Mouse (Mus musculus) neural tube, embryonic 14.5 days (tissue): ENCODE data around the gene Rufy2. TPM values are rescaled to one million over a fixed set of nuclear protein-coding genes. Genes with fewer than 3 reads are reported as not detected.

Experiments
- ATAC-seq: fragments of 200-750 bp; cut with Nextera tagmentation; 2 replicates; pipeline ENCODE4 v1.8.0; 2017; ENCODE audit warnings: low read depth, mild to moderate bottlenecking, moderate TSS enrichment, moderate library complexity
- H3K27ac ChIP-seq: fragments of 300-500 bp; sonication (generic); 2 replicates; pipeline ENCODE4 v1.5.1; 2014; ENCODE audit warnings: low read depth, mild to moderate bottlenecking, control low read depth, low read length, moderate library complexity, mixed read lengths
- H3K27me3 ChIP-seq: fragments of 300-500 bp; sonication (generic); 2 replicates; pipeline ENCODE4 v1.6.1; 2014; ENCODE audit warnings: low read length; ENCODE audit not compliant: control insufficient read depth, insufficient read depth
- H3K36me3 ChIP-seq: fragments of 300-500 bp; sonication (generic); 2 replicates; pipeline ENCODE4 v1.6.1; 2014; ENCODE audit warnings: low read length, mixed read lengths; ENCODE audit not compliant: control insufficient read depth, insufficient read depth
- H3K4me1 ChIP-seq: fragments of 300-500 bp; sonication (generic); 2 replicates; pipeline ENCODE4 v1.6.1; 2014; ENCODE audit warnings: low read length; ENCODE audit not compliant: control insufficient read depth, insufficient read depth
- H3K4me2 ChIP-seq: fragments of 300-500 bp; sonication (generic); 2 replicates; pipeline ENCODE4 v1.6.1; 2014; ENCODE audit warnings: mild to moderate bottlenecking, low read depth, low read length, control low read depth
- H3K4me3 ChIP-seq: fragments of 300-500 bp; sonication (generic); 2 replicates; pipeline ENCODE4 v1.5.1; 2014; ENCODE audit warnings: low read depth, low read length, control low read depth, mixed read lengths
- H3K9ac ChIP-seq: fragments of 300-500 bp; sonication (generic); replicated peaks from 2 replicates; pipeline ENCODE4 v1.6.1; 2014; ENCODE audit warnings: low read depth, mild to moderate bottlenecking, control low read depth, low read length, mixed read lengths
- H3K9me3 ChIP-seq: fragments of 300-500 bp; sonication (generic); 2 replicates; pipeline ENCODE4 v1.6.1; 2016; ENCODE audit warnings: low read length; ENCODE audit not compliant: control insufficient read depth
- WGBS: fragments of 180-500 bp; shearing (Covaris S2); extraction: QIAGEN DNeasy Blood & Tissue Kit; methylation state at CpG from one replicate; pipeline ENCODE4 v1.1.7; 2014; 5-methylcytosine and 5-hydroxymethylcytosine counted together
- polyA plus RNA-seq: library from polyadenylated mRNA; unstranded; fragments of >200 nt; fragmentation: Nextera tagmentation; extraction: Ambion mirVana; gene quantifications from 2 replicates; pipeline ENCODE4 v1.2.1, GENCODE M21; 2014

Gene Rufy2
- polyA plus RNA-seq, 1 experiment from 2014 or later = 73.0 TPM

- Histone ChIP-seq H3K9me3 (no peaks in the 10 kb centered on the region), H3K4me3 (no peak overlapping the region), H3K4me1 (peaks cover 2% of the 10 kb centered on the region; the same call in 1 of the 2 replicates), H3K27me3 (no peaks in the 10 kb centered on the region), H3K9ac (no peak overlapping the region), H3K27ac (no peak overlapping the region), H3K36me3 (no peaks in the 10 kb centered on the region), H3K4me2 (no peak overlapping the region)
- no peak for ATAC-seq
- WGBS = 82% methylated on average over 3 of the region's 3 CpGs
These were observed 52.2 kb downstream of the Rufy2 start for GRCm38 (mm10) chr10:63032267-63032666.

GRCm38 (mm10) chr10:63032956-63033355, 52.9 kb downstream of the Rufy2 start:
- Histone ChIP-seq H3K27me3 (no peaks in the 10 kb centered on the region), H3K27ac (no peak overlapping the region), H3K4me3 (no peak overlapping the region), H3K4me1 (no peaks in the 10 kb centered on the region), H3K36me3 (no peaks in the 10 kb centered on the region), H3K4me2 (no peak overlapping the region), H3K9ac (no peak overlapping the region), H3K9me3 (no peaks in the 10 kb centered on the region)
- 66% methylated on average over 3 of the region's 3 CpGs for WGBS
- ATAC-seq = no peak

- no peak overlapping the region for H3K4me2 ChIP-seq
- WGBS = 59% methylated on average over 14 of the region's 14 CpGs
- H3K27ac ChIP-seq = no peak overlapping the region
- no peaks in the 10 kb centered on the region for H3K27me3 ChIP-seq
- ATAC-seq = no peak
- no peaks in the 10 kb centered on the region for H3K9me3 ChIP-seq
- H3K4me1 ChIP-seq = no peaks in the 10 kb centered on the region
- H3K4me3 ChIP-seq = no peak overlapping the region
- H3K9ac ChIP-seq = no peak overlapping the region
- H3K36me3 ChIP-seq = no peaks in the 10 kb centered on the region
These were observed 58.7 kb downstream of the Rufy2 start for GRCm38 (mm10) chr10:63038571-63039320.

GRCm38 (mm10) chr10:63039867-63040628, 60.0 kb downstream of the Rufy2 start:
- Histone ChIP-seq H3K9ac (no peak overlapping the region), H3K9me3 (no peaks in the 10 kb centered on the region), H3K27me3 (no peaks in the 10 kb centered on the region), H3K4me3 (no peak overlapping the region), H3K36me3 (no peaks in the 10 kb centered on the region), H3K4me2 (no peak overlapping the region), H3K27ac (no peak overlapping the region), H3K4me1 (no peaks in the 10 kb centered on the region)
- ATAC-seq = no peak
- 88% methylated on average over 5 of the region's 5 CpGs for WGBS

- Histone ChIP-seq H3K9me3 (no peaks in the 10 kb centered on the region), H3K36me3 (no peaks in the 10 kb centered on the region), H3K4me3 (no peak overlapping the region), H3K4me1 (no peaks in the 10 kb centered on the region), H3K27me3 (no peaks in the 10 kb centered on the region), H3K4me2 (no peak overlapping the region), H3K27ac (no peak overlapping the region), H3K9ac (no peak overlapping the region)
- no peak for ATAC-seq
- 70% methylated on average over 3 of the region's 3 CpGs for WGBS
These were observed 63.1 kb downstream of the Rufy2 start for GRCm38 (mm10) chr10:63043154-63043553.

GRCm38 (mm10) chr10:63047751-63048150, 67.7 kb downstream of the Rufy2 start:
- no peak overlapping the region for H3K27ac ChIP-seq
- no peak overlapping the region for H3K4me2 ChIP-seq
- no peak overlapping the region for H3K4me3 ChIP-seq
- no peaks in the 10 kb centered on the region for H3K9me3 ChIP-seq
- no peaks in the 10 kb centered on the region for H3K36me3 ChIP-seq
- no peaks in the 10 kb centered on the region for H3K4me1 ChIP-seq
- H3K9ac ChIP-seq = no peak overlapping the region
- no peak for ATAC-seq
- 91% methylated on average over 8 of the region's 8 CpGs for WGBS
- H3K27me3 ChIP-seq = no peaks in the 10 kb centered on the region

- no peak for ATAC-seq
- Histone ChIP-seq H3K4me3 (no peak overlapping the region), H3K27ac (no peak overlapping the region), H3K4me1 (no peaks in the 10 kb centered on the region), H3K9ac (no peak overlapping the region), H3K36me3 (no peaks in the 10 kb centered on the region), H3K4me2 (no peak overlapping the region), H3K27me3 (no peaks in the 10 kb centered on the region), H3K9me3 (no peaks in the 10 kb centered on the region)
- 70% methylated on average over 1 of the region's 2 CpGs for WGBS
These were observed 69.1 kb downstream of the Rufy2 start for GRCm38 (mm10) chr10:63049106-63049505.

GRCm38 (mm10) chr10:63051267-63051666, 71.2 kb downstream of the Rufy2 start:
- Histone ChIP-seq H3K4me3 (no peak overlapping the region), H3K27me3 (no peaks in the 10 kb centered on the region), H3K9me3 (no peaks in the 10 kb centered on the region), H3K4me1 (no peaks in the 10 kb centered on the region), H3K4me2 (no peak overlapping the region), H3K9ac (no peak overlapping the region), H3K36me3 (no peaks in the 10 kb centered on the region), H3K27ac (no peak overlapping the region)
- 80% methylated on average over 7 of the region's 7 CpGs for WGBS
- ATAC-seq = no peak

GRCm38 (mm10) chr10:63052011-63052410, 72.0 kb downstream of the Rufy2 start:
- 83% methylated on average over 6 of the region's 6 CpGs for WGBS
- no peak for ATAC-seq

More at GRCm38 (mm10) chr10:63052011-63052410, 72.0 kb downstream of the Rufy2 start:
- no peak overlapping the region for H3K4me2 ChIP-seq
- no peaks in the 10 kb centered on the region for H3K4me1 ChIP-seq
- no peak overlapping the region for H3K9ac ChIP-seq
- H3K27me3 ChIP-seq = no peaks in the 10 kb centered on the region
- H3K36me3 ChIP-seq = no peaks in the 10 kb centered on the region
- no peak overlapping the region for H3K4me3 ChIP-seq
- no peaks in the 10 kb centered on the region for H3K9me3 ChIP-seq
- no peak overlapping the region for H3K27ac ChIP-seq
